Mouse (Mus musculus): ENCODE measurements around the gene Fam169b. TPM values are rescaled to one million over a fixed set of nuclear protein-coding genes. Genes with fewer than 3 reads are reported as not detected.

Fam169b gene
- polyA plus RNA-seq, 1 experiment from 2014 or later, result 0.26 TPM

GRCm38 (mm10) chr7:68258326-68259150 is 15.1 kb upstream of the Fam169b start:
- 70% methylated on average over 17 of the region's 17 CpGs for WGBS
- no peaks in the 10 kb centered on the region for H3K9me3 ChIP-seq (ENCODE audit: control insufficient read depth, low read length)
- ATAC-seq (replicated peaks; ENCODE audit: low FRiP score) (no peak), DNase-seq (ENCODE audit: low spot score) (no peak)
- H3K36me3 ChIP-seq (ENCODE audit: control insufficient read depth, insufficient read depth, low read length), result no peaks in the 10 kb centered on the region
- no peak overlapping the region for H3K9ac ChIP-seq (ENCODE audit: low read depth, low read length)
- 0 out of 2 replicates have a peak, but pooled peaks cover under 1% of the 10 kb centered on the region for H3K27me3 ChIP-seq (replicated peaks; ENCODE audit: control insufficient read depth, insufficient read depth, low read length)
- H3K27ac ChIP-seq (ENCODE audit: low read depth, low read length), result no peak overlapping the region
- no peaks in the 10 kb centered on the region for H3K4me1 ChIP-seq (replicated peaks; ENCODE audit: control insufficient read depth, insufficient read depth, low read length)
- no peak overlapping the region for H3K4me2 ChIP-seq
- no peak overlapping the region for H3K4me3 ChIP-seq (ENCODE audit: low read depth, low read length)

- ATAC-seq (replicated peaks; ENCODE audit: low FRiP score) (no peak), DNase-seq (ENCODE audit: low spot score) (no peak)
- no peak overlapping the region for H3K4me2 ChIP-seq
- 54% methylated on average over 6 of the region's 6 CpGs for WGBS
- peaks cover 10% of the 10 kb centered on the region for H3K27me3 ChIP-seq (replicated peaks; ENCODE audit: control insufficient read depth, insufficient read depth, low read length)
- no peaks in the 10 kb centered on the region for H3K9me3 ChIP-seq (ENCODE audit: control insufficient read depth, low read length)
- no peaks in the 10 kb centered on the region for H3K36me3 ChIP-seq (ENCODE audit: control insufficient read depth, insufficient read depth, low read length)
- no peaks in the 10 kb centered on the region; the same call in 1 of the 2 replicates for H3K4me1 ChIP-seq (replicated peaks; ENCODE audit: control insufficient read depth, insufficient read depth, low read length)
- no peak overlapping the region for H3K27ac ChIP-seq (ENCODE audit: low read depth, low read length)
- no peak overlapping the region for H3K4me3 ChIP-seq (ENCODE audit: low read depth, low read length)
- no peak overlapping the region for H3K9ac ChIP-seq (ENCODE audit: low read depth, low read length)
These were observed 14.0 kb upstream of the Fam169b start for GRCm38 (mm10) chr7:68259523-68260081.

GRCm38 (mm10) chr7:68262612-68263200 is 10.9 kb upstream of the Fam169b start:
- no peak overlapping the region for H3K27ac ChIP-seq (ENCODE audit: low read depth, low read length)
- whole genome bisulfite sequencing, result 66% methylated on average over 8 of the region's 8 CpGs

GRCm38 (mm10) chr7:68263346-68264027 is 10.2 kb upstream of the Fam169b start:
- H3K4me2 ChIP-seq, result peak overlapping the region; percentile 67
- H3K36me3 ChIP-seq (ENCODE audit: control insufficient read depth, insufficient read depth, low read length), result no peaks in the 10 kb centered on the region
- no peak overlapping the region for H3K27ac ChIP-seq (ENCODE audit: low read depth, low read length)
- H3K9ac ChIP-seq (ENCODE audit: low read depth, low read length), result no peak overlapping the region
- no peak for ATAC-seq (replicated peaks; ENCODE audit: low FRiP score)
- no peak for DNase-seq (ENCODE audit: low spot score)
- peaks cover 12% of the 10 kb centered on the region for H3K27me3 ChIP-seq (replicated peaks; ENCODE audit: control insufficient read depth, insufficient read depth, low read length)
- no peaks in the 10 kb centered on the region for H3K9me3 ChIP-seq (ENCODE audit: control insufficient read depth, low read length)
- no peaks in the 10 kb centered on the region; the same call in 1 of the 2 replicates for H3K4me1 ChIP-seq (replicated peaks; ENCODE audit: control insufficient read depth, insufficient read depth, low read length)
- peak overlapping the region; percentile 23; the same call in 1 of the 2 replicates for H3K4me3 ChIP-seq (ENCODE audit: low read depth, low read length)
- WGBS, result 64% methylated on average over 8 of the region's 8 CpGs

More at GRCm38 (mm10) chr7:68262612-68263200, 10.9 kb upstream of the Fam169b start:
- H3K9ac ChIP-seq (ENCODE audit: low read depth, low read length), result no peak overlapping the region
- ATAC-seq (replicated peaks; ENCODE audit: low FRiP score), result no peak
- H3K4me2 ChIP-seq, result no peak overlapping the region
- no peaks in the 10 kb centered on the region; the same call in 1 of the 2 replicates for H3K4me1 ChIP-seq (replicated peaks; ENCODE audit: control insufficient read depth, insufficient read depth, low read length)
- H3K27me3 ChIP-seq (replicated peaks; ENCODE audit: control insufficient read depth, insufficient read depth, low read length), result peaks cover 12% of the 10 kb centered on the region
- H3K4me3 ChIP-seq (ENCODE audit: low read depth, low read length), result no peak overlapping the region
- no peak for DNase-seq (ENCODE audit: low spot score)
- H3K9me3 ChIP-seq (ENCODE audit: control insufficient read depth, low read length), result no peaks in the 10 kb centered on the region
- no peaks in the 10 kb centered on the region for H3K36me3 ChIP-seq (ENCODE audit: control insufficient read depth, insufficient read depth, low read length)

- ATAC-seq (replicated peaks; ENCODE audit: low FRiP score), result no peak
These were observed 9.6 kb upstream of the Fam169b start, which contains the start of gene Pgpep1l for GRCm38 (mm10) chr7:68264028-68264453. TSS of gene Pgpep1l (minus strand) at chr7:68264233.

GRCm38 (mm10) chr7:68264531-68264930 is 9.1 kb upstream of the Fam169b start:
- no peak overlapping the region for H3K9ac ChIP-seq (ENCODE audit: low read depth, low read length)
- H3K4me2 ChIP-seq, result peak overlapping the region; percentile 67
- H3K4me1 ChIP-seq (replicated peaks; ENCODE audit: control insufficient read depth, insufficient read depth, low read length), result no peaks in the 10 kb centered on the region; the same call in 1 of the 2 replicates
- peak overlapping the region; percentile 23; the same call in 1 of the 2 replicates for H3K4me3 ChIP-seq (ENCODE audit: low read depth, low read length)
- no peak overlapping the region for H3K27ac ChIP-seq (ENCODE audit: low read depth, low read length)
- ATAC-seq (replicated peaks; ENCODE audit: low FRiP score) (no peak), DNase-seq (ENCODE audit: low spot score) (peak; percentile 42)
- H3K9me3 ChIP-seq (ENCODE audit: control insufficient read depth, low read length), result no peaks in the 10 kb centered on the region
- 16% methylated on average over 14 of the region's 14 CpGs for WGBS
- H3K36me3 ChIP-seq (ENCODE audit: control insufficient read depth, insufficient read depth, low read length), result no peaks in the 10 kb centered on the region
- peaks cover 12% of the 10 kb centered on the region for H3K27me3 ChIP-seq (replicated peaks; ENCODE audit: control insufficient read depth, insufficient read depth, low read length)

More at GRCm38 (mm10) chr7:68264028-68264453, 9.6 kb upstream of the Fam169b start, which contains the start of gene Pgpep1l:
- Histone ChIP-seq H3K36me3 (ENCODE audit: control insufficient read depth, insufficient read depth, low read length) (no peaks in the 10 kb centered on the region), H3K9me3 (ENCODE audit: control insufficient read depth, low read length) (no peaks in the 10 kb centered on the region), H3K4me3 (ENCODE audit: low read depth, low read length) (peak within 1 kb of the TSS; percentile 23; the same call in 1 of the 2 replicates), H3K4me2 (peak within 1 kb of the TSS; percentile 67), H3K4me1 (replicated peaks; ENCODE audit: control insufficient read depth, insufficient read depth, low read length) (no peaks in the 10 kb centered on the region; the same call in 1 of the 2 replicates), H3K27ac (ENCODE audit: low read depth, low read length) (no peak within 1 kb of the TSS), H3K9ac (ENCODE audit: low read depth, low read length) (no peak within 1 kb of the TSS), H3K27me3 (replicated peaks; ENCODE audit: control insufficient read depth, insufficient read depth, low read length) (peaks cover 12% of the 10 kb centered on the region)
- WGBS, result 10% methylated on average over 25 of the region's 25 CpGs
- no peak for DNase-seq (ENCODE audit: low spot score)

- H3K27ac ChIP-seq (ENCODE audit: low read depth, low read length), result no peak overlapping the region
- H3K36me3 ChIP-seq (ENCODE audit: control insufficient read depth, insufficient read depth, low read length), result no peaks in the 10 kb centered on the region
- 41% methylated on average over 7 of the region's 7 CpGs for WGBS
- ATAC-seq (replicated peaks; ENCODE audit: low FRiP score) (no peak), DNase-seq (ENCODE audit: low spot score) (no peak)
- no peaks in the 10 kb centered on the region for H3K9me3 ChIP-seq (ENCODE audit: control insufficient read depth, low read length)
- H3K4me3 ChIP-seq (ENCODE audit: low read depth, low read length), result no peak overlapping the region
- no peak overlapping the region for H3K9ac ChIP-seq (ENCODE audit: low read depth, low read length)
- H3K4me1 ChIP-seq (replicated peaks; ENCODE audit: control insufficient read depth, insufficient read depth, low read length), result no peaks in the 10 kb centered on the region; the same call in 1 of the 2 replicates
- no peak overlapping the region for H3K4me2 ChIP-seq
- peaks cover 12% of the 10 kb centered on the region for H3K27me3 ChIP-seq (replicated peaks; ENCODE audit: control insufficient read depth, insufficient read depth, low read length)
These were observed 8.2 kb upstream of the Fam169b start for GRCm38 (mm10) chr7:68265391-68265790.

- H3K4me3 ChIP-seq (ENCODE audit: low read depth, low read length), result no peak overlapping the region
- H3K4me2 ChIP-seq, result no peak overlapping the region
- DNase-seq (ENCODE audit: low spot score), result no peak
- no peak for ATAC-seq (replicated peaks; ENCODE audit: low FRiP score)
- H3K9me3 ChIP-seq (ENCODE audit: control insufficient read depth, low read length), result no peaks in the 10 kb centered on the region
- 43% methylated on average over 6 of the region's 6 CpGs for WGBS
- H3K27me3 ChIP-seq (replicated peaks; ENCODE audit: control insufficient read depth, insufficient read depth, low read length), result peaks cover 12% of the 10 kb centered on the region
- no peak overlapping the region for H3K27ac ChIP-seq (ENCODE audit: low read depth, low read length)
- H3K36me3 ChIP-seq (ENCODE audit: control insufficient read depth, insufficient read depth, low read length), result no peaks in the 10 kb centered on the region
- no peak overlapping the region for H3K9ac ChIP-seq (ENCODE audit: low read depth, low read length)
- no peaks in the 10 kb centered on the region; the same call in 1 of the 2 replicates for H3K4me1 ChIP-seq (replicated peaks; ENCODE audit: control insufficient read depth, insufficient read depth, low read length)
These were observed 6.9 kb upstream of the Fam169b start for GRCm38 (mm10) chr7:68266691-68267090.
